Mouse (Mus musculus): ENCODE data around the gene BC017158. TPM values are rescaled to one million over a fixed set of nuclear protein-coding genes. Genes with fewer than 3 reads are reported as not detected.
A peak's percentile ranks its signal among the peaks of the same experiment; 100 is the strongest.

Gene BC017158
- polyA plus RNA-seq, 1 experiment from 2014 or later = 23.9 TPM

DNA sequence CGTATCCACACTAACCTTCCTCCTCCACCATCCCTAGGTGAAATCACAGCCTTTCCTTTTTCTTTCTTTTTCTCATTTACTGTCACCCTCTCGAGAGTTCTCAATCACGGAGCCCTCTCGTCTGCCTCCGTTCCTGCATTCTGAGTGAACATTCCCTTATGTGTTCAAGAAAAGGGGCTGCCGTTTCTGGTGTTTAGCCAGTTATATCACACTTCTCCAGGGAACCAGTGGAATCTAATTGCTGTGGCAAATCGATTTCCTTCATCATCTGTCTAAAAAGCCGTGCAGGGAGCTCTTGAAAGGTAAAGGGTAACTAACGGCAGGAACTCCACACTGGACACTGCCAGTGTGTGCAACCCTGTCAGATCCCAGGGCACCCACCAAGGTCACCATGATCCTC is 33.0 kb upstream of the BC017158 start:
- Histone ChIP-seq H3K27me3 (ENCODE audit: control insufficient read depth, insufficient read depth, low read length) (no peaks in the 10 kb centered on the region), H3K9me3 (ENCODE audit: control insufficient read depth, low read length) (no peaks in the 10 kb centered on the region), H3K9ac (0 out of 2 replicates have a peak overlapping the region, but pooled peaks have one; percentile 4), H3K4me2 (replicated peaks) (peak overlapping the region; percentile 24), H3K27ac (0 out of 2 replicates have a peak overlapping the region, but pooled peaks have one; percentile 53), H3K4me3 (replicated peaks; ENCODE audit: low read length) (no peak overlapping the region), H3K4me1 (replicated peaks; ENCODE audit: control insufficient read depth, insufficient read depth, low read length) (peaks cover 12% of the 10 kb centered on the region), H3K36me3 (replicated peaks; ENCODE audit: control insufficient read depth, insufficient read depth) (no peaks in the 10 kb centered on the region)
- 31% methylated on average over 9 of the region's 9 CpGs for WGBS
- DNase-seq (ENCODE audit: low spot score) (peak; percentile 47), ATAC-seq (ENCODE audit: low FRiP score) (no peak)

DNA sequence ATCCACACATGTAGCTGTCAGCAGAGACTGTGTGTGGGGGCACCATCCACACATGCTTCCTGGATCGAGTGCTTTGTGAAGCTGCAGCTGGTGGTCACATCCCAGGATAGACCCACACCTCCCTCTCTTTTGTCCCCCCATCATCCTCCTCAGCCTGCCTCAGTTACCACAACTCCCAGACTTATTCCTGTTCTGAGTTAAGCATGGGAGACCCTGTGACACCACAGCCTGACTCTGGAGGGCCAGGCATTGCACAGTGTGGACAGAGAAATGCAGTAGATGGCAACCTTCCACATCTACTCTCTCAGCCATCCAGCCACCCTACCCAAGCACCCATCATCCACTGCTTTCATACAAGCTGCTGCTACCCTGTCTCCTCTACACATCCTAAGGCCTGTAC is 27.0 kb upstream of the BC017158 start:
- no peaks in the 10 kb centered on the region for H3K9me3 ChIP-seq (ENCODE audit: control insufficient read depth, low read length)
- 100% methylated on average over 1 of the region's 1 CpGs for WGBS
- ATAC-seq (ENCODE audit: low FRiP score) (no peak), DNase-seq (ENCODE audit: low spot score) (no peak)
- no peak overlapping the region for H3K9ac ChIP-seq
- no peak overlapping the region for H3K27ac ChIP-seq
- H3K4me3 ChIP-seq (replicated peaks; ENCODE audit: low read length) = no peak overlapping the region
- no peak overlapping the region for H3K4me2 ChIP-seq (replicated peaks)
- no peaks in the 10 kb centered on the region for H3K4me1 ChIP-seq (replicated peaks; ENCODE audit: control insufficient read depth, insufficient read depth, low read length)
- no peaks in the 10 kb centered on the region for H3K36me3 ChIP-seq (replicated peaks; ENCODE audit: control insufficient read depth, insufficient read depth)
- no peaks in the 10 kb centered on the region for H3K27me3 ChIP-seq (ENCODE audit: control insufficient read depth, insufficient read depth, low read length)

GRCm38 (mm10) chr7:128321260-128321659 is 23.3 kb upstream of the BC017158 start:
- Histone ChIP-seq H3K36me3 (replicated peaks; ENCODE audit: control insufficient read depth, insufficient read depth) (no peaks in the 10 kb centered on the region), H3K27ac (no peak overlapping the region), H3K9me3 (ENCODE audit: control insufficient read depth, low read length) (no peaks in the 10 kb centered on the region), H3K4me2 (replicated peaks) (no peak overlapping the region), H3K4me3 (replicated peaks; ENCODE audit: low read length) (no peak overlapping the region), H3K27me3 (ENCODE audit: control insufficient read depth, insufficient read depth, low read length) (no peaks in the 10 kb centered on the region), H3K9ac (no peak overlapping the region), H3K4me1 (replicated peaks; ENCODE audit: control insufficient read depth, insufficient read depth, low read length) (no peaks in the 10 kb centered on the region)
- no peak for DNase-seq (ENCODE audit: low spot score)
- ATAC-seq (ENCODE audit: low FRiP score) = no peak
- 81% methylated on average over 7 of the region's 7 CpGs for WGBS

DNA sequence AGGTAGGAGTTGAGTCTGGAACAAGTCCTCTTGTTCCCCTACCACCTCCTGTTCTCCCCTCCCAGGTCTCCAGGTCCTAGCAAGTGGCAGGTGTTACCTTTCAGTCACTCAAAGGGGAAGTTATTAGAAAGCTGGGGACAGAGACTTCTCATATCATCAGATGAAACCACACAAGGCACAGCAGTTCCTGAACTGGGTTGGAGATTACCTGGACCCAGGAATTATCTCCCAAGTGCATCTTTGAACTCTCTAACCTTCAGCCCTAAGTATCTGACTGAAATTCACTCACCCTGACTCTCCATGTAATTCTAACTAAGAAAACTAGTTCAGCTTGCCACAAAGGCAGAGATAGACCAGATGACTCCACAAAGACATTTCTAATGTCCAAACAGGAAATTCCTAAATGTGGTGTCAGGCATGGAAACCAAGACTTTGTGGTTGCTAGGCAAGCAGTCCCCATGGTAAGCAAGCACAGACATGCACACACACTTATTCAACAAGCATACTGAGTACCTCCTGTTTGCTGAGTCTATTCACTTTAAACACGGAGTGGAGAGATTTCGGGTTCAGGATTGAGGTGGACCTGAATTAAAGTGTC is 22.3 kb upstream of the BC017158 start:
- no peaks in the 10 kb centered on the region for H3K4me1 ChIP-seq (replicated peaks; ENCODE audit: control insufficient read depth, insufficient read depth, low read length)
- H3K4me3 ChIP-seq (replicated peaks; ENCODE audit: low read length) = no peak overlapping the region
- H3K27me3 ChIP-seq (ENCODE audit: control insufficient read depth, insufficient read depth, low read length) = no peaks in the 10 kb centered on the region
- DNase-seq (ENCODE audit: low spot score) (no peak), ATAC-seq (ENCODE audit: low FRiP score) (no peak)
- no peak overlapping the region for H3K4me2 ChIP-seq (replicated peaks)
- no peaks in the 10 kb centered on the region for H3K36me3 ChIP-seq (replicated peaks; ENCODE audit: control insufficient read depth, insufficient read depth)
- no peak overlapping the region for H3K27ac ChIP-seq
- no peak overlapping the region for H3K9ac ChIP-seq
- H3K9me3 ChIP-seq (ENCODE audit: control insufficient read depth, low read length) = no peaks in the 10 kb centered on the region
- WGBS = 70% methylated on average over 2 of the region's 2 CpGs

GRCm38 (mm10) chr7:128319140-128319539 is 21.2 kb upstream of the BC017158 start:
- DNase-seq (ENCODE audit: low spot score) (no peak), ATAC-seq (ENCODE audit: low FRiP score) (no peak)
- Histone ChIP-seq H3K9ac (no peak overlapping the region), H3K4me2 (replicated peaks) (no peak overlapping the region), H3K27ac (no peak overlapping the region), H3K27me3 (ENCODE audit: control insufficient read depth, insufficient read depth, low read length) (no peaks in the 10 kb centered on the region), H3K4me1 (replicated peaks; ENCODE audit: control insufficient read depth, insufficient read depth, low read length) (no peaks in the 10 kb centered on the region), H3K4me3 (replicated peaks; ENCODE audit: low read length) (no peak overlapping the region), H3K9me3 (ENCODE audit: control insufficient read depth, low read length) (no peaks in the 10 kb centered on the region), H3K36me3 (replicated peaks; ENCODE audit: control insufficient read depth, insufficient read depth) (no peaks in the 10 kb centered on the region)
- WGBS = 90% methylated on average over 7 of the region's 7 CpGs

- DNase-seq (ENCODE audit: low spot score) (no peak), ATAC-seq (ENCODE audit: low FRiP score) (no peak)
- no peak overlapping the region for H3K4me2 ChIP-seq (replicated peaks)
- H3K9ac ChIP-seq = no peak overlapping the region
- no peaks in the 10 kb centered on the region for H3K36me3 ChIP-seq (replicated peaks; ENCODE audit: control insufficient read depth, insufficient read depth)
- H3K27me3 ChIP-seq (ENCODE audit: control insufficient read depth, insufficient read depth, low read length) = no peaks in the 10 kb centered on the region
- no peak overlapping the region for H3K27ac ChIP-seq
- WGBS = 54% methylated on average over 4 of the region's 4 CpGs
- no peaks in the 10 kb centered on the region for H3K4me1 ChIP-seq (replicated peaks; ENCODE audit: control insufficient read depth, insufficient read depth, low read length)
- no peak overlapping the region for H3K4me3 ChIP-seq (replicated peaks; ENCODE audit: low read length)
- H3K9me3 ChIP-seq (ENCODE audit: control insufficient read depth, low read length) = no peaks in the 10 kb centered on the region
Measured at GRCm38 (mm10) chr7:128317011-128317410, 19.0 kb upstream of the BC017158 start.

DNA sequence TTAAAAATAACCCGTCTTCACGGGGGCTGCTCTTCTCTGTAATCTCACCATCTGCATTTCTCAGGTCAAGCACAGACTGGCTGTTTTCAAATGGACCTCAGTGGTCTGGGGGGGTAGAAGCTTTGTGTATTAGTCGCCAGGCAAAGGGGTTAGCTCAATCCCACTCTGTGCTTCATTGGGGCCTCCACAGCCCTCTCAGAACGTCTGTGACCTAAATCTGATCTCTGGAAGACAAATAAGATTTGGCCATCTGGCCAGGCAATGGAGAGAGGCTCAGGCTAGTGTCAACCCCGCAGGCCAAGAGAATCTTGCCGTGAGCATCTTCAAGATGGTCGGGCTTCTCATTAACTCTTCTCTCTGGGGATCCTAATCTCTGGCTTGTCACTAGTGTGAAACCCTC is 16.5 kb upstream of the BC017158 start:
- ATAC-seq (ENCODE audit: low FRiP score) = no peak
- H3K27me3 ChIP-seq (ENCODE audit: control insufficient read depth, insufficient read depth, low read length) = no peaks in the 10 kb centered on the region
- no peak overlapping the region for H3K27ac ChIP-seq
- H3K36me3 ChIP-seq (replicated peaks; ENCODE audit: control insufficient read depth, insufficient read depth) = no peaks in the 10 kb centered on the region
- no peaks in the 10 kb centered on the region for H3K4me1 ChIP-seq (replicated peaks; ENCODE audit: control insufficient read depth, insufficient read depth, low read length)
- H3K4me2 ChIP-seq (replicated peaks) = no peak overlapping the region
- H3K9ac ChIP-seq = no peak overlapping the region
- WGBS = 88% methylated on average over 7 of the region's 7 CpGs
- H3K9me3 ChIP-seq (ENCODE audit: control insufficient read depth, low read length) = no peaks in the 10 kb centered on the region
- no peak overlapping the region for H3K4me3 ChIP-seq (replicated peaks; ENCODE audit: low read length)
- DNase-seq (ENCODE audit: low spot score) = no peak

GRCm38 (mm10) chr7:128313601-128314000 is 15.6 kb upstream of the BC017158 start:
- ATAC-seq (ENCODE audit: low FRiP score) = no peak
- no peaks in the 10 kb centered on the region for H3K36me3 ChIP-seq (replicated peaks; ENCODE audit: control insufficient read depth, insufficient read depth)
- WGBS = 98% methylated on average over 2 of the region's 2 CpGs
- H3K27ac ChIP-seq = no peak overlapping the region
- no peaks in the 10 kb centered on the region for H3K27me3 ChIP-seq (ENCODE audit: control insufficient read depth, insufficient read depth, low read length)
- no peak overlapping the region for H3K9ac ChIP-seq
- H3K4me2 ChIP-seq (replicated peaks) = no peak overlapping the region
- no peaks in the 10 kb centered on the region for H3K4me1 ChIP-seq (replicated peaks; ENCODE audit: control insufficient read depth, insufficient read depth, low read length)
- H3K9me3 ChIP-seq (ENCODE audit: control insufficient read depth, low read length) = no peaks in the 10 kb centered on the region
- no peak for DNase-seq (ENCODE audit: low spot score)
- H3K4me3 ChIP-seq (replicated peaks; ENCODE audit: low read length) = no peak overlapping the region

DNA sequence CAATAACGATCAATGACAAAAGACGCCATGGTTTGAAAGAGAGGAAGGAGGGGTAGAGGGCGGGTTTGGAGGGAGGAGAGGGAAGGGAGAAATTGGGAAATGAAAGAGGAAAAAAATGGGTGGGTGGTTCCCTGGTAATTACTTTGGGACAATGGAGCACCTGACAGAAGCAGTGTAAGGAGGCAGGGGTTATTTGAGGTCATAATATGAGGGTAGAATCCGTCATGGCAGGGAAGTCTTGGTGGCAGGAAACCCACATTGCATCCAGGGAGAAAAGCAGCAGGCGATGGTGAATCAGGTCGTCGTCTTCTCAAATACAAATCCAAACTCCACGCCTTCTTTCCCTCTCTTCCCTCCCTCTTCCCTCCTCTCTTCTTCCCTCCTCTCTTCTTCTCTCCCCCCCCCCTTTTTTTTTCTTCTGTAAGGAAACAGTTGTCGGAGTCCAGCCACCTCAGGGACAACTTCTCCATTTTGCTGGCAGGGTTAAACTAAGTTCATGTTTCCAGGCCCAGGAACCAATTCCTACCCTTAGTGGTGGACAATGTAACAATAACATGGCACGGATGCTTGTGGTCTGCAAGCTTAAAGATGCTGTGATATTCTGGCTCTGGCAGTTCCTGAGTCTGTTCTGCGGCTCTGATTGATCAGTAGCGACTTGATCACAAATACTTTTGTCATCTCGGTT is 14.5 kb upstream of the BC017158 start:
- no peak overlapping the region for H3K4me2 ChIP-seq (replicated peaks)
- no peak for DNase-seq (ENCODE audit: low spot score)
- H3K9me3 ChIP-seq (ENCODE audit: control insufficient read depth, low read length) = no peaks in the 10 kb centered on the region
- no peak overlapping the region for H3K27ac ChIP-seq
- WGBS = 76% methylated on average over 13 of the region's 13 CpGs
- H3K4me1 ChIP-seq (replicated peaks; ENCODE audit: control insufficient read depth, insufficient read depth, low read length) = no peaks in the 10 kb centered on the region
- H3K4me3 ChIP-seq (replicated peaks; ENCODE audit: low read length) = no peak overlapping the region
- no peak for ATAC-seq (ENCODE audit: low FRiP score)
- no peak overlapping the region for H3K9ac ChIP-seq
- no peaks in the 10 kb centered on the region for H3K27me3 ChIP-seq (ENCODE audit: control insufficient read depth, insufficient read depth, low read length)
- H3K36me3 ChIP-seq (replicated peaks; ENCODE audit: control insufficient read depth, insufficient read depth) = no peaks in the 10 kb centered on the region

Measured in hindbrain, embryonic 14.5 days (tissue).